Mouse (Mus musculus): ENCODE results near the gene Lig1.

GRCm38 (mm10) chr7:13260746-13261700 is 16.1 kb upstream of the Lig1 start:
- TF ChIP-seq CTCF (IDR thresholded peaks at IDR 0.05; ENCODE audit: control insufficient read depth, insufficient read depth, low read length) (no peak), POLR2A (IDR thresholded peaks at IDR 0.05; ENCODE audit: borderline replicate concordance, control insufficient read depth, low read depth, low read length) (no peak; the same call in 1 of the 2 replicates)
